Mouse (Mus musculus) ES-Bruce4 (cell line): Measurements from ENCODE around the gene Kirrel3.

Experiments
- CTCF ChIP-seq: IDR thresholded peaks from one replicate; pipeline ENCODE4 v1.8.1; 2011; ENCODE audit warnings: low read depth, low read length
- POLR2A ChIP-seq: IDR thresholded peaks from one replicate; pipeline ENCODE4 v1.8.1; 2011; ENCODE audit warnings: low read length; ENCODE audit not compliant: insufficient read depth

DNA sequence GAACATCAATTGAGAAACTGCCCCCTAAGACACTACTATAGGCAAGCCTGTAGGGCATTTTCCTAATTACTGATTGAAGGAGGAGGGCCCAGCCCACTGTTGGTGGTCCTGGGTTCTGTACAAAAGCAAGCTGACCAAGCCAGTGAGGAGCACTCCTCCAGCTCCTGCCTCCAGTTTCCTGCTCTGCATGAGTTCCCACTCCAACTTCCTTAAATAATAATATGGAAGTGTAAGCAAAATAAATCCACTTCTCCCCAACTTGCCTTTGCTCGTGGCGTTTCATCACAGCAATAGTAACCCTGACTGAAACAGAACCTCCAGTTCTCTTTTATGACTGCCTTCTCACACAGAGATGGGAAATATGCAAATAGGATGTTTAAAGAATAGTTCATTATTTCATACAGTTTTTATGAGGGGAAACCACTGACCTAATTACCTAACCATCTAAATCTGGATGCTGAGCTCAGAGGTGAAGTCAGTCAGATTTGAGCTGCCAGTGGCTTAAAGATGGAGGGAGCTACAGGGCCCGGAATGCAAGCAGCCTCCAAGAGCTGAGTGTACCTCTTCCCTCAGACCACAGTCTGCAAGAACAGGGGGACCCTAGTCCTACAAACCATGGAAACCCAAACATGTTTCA lies 564.3 kb downstream of the Kirrel3 start:
- TF ChIP-seq CTCF (no peak), POLR2A (no peak)
